Mouse (Mus musculus): ENCODE data around the gene Cmss1.

DNA sequence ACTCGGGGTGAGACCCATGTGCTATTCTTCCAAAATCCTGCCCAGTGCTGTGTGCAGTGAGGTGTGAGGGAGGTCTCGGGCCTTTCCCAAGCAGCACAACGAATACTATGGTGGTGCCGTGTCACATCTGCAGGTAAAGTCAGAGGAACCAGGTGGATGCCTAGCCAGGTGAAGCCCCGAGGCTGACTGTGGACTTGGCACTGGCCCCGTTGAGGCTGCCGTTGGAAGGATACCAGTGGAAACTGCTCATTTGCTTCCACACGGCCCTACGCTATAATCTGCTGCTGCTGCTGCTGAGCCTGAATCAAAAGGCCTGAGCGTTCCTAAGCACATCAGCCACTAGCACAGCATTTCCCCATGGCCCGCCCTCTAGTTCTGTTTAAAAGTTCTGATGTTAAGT, 167.5 kb downstream of the Cmss1 start:
- TF ChIP-seq CEBPB (IDR thresholded peaks at IDR 0.05; ENCODE audit: insufficient read depth, poor library complexity, severe bottlenecking) (no peak), POLR2A (IDR thresholded peaks at IDR 0.05; ENCODE audit: insufficient read length, low read depth) (no peak), TCF12 (IDR thresholded peaks at IDR 0.05; ENCODE audit: insufficient read depth, poor library complexity, severe bottlenecking) (no peak)

Measured in myocyte (in vitro differentiated cells).